Mouse (Mus musculus) bone marrow macrophage, adult 2 months (primary cell): ENCODE data around the gene Igf1r.

ENCODE experiments used
- CTCF ChIP-seq: IDR thresholded peaks from 2 replicates; pipeline ENCODE4 v1.5.1; 2012; ENCODE audit warnings: low read depth, mild to moderate bottlenecking, low read length, moderate library complexity
- POLR2A ChIP-seq: IDR thresholded peaks from 2 replicates; pipeline ENCODE4 v1.6.1; 2012; ENCODE audit warnings: mild to moderate bottlenecking, low read depth, low read length, borderline replicate concordance

GRCm38 (mm10) chr7:68218879-68219278 lies 266.3 kb downstream of the Igf1r start:
- TF ChIP-seq CTCF (no peak), POLR2A (no peak)
